Mouse (Mus musculus): Measurements from ENCODE around the gene Cep85l.

DNA sequence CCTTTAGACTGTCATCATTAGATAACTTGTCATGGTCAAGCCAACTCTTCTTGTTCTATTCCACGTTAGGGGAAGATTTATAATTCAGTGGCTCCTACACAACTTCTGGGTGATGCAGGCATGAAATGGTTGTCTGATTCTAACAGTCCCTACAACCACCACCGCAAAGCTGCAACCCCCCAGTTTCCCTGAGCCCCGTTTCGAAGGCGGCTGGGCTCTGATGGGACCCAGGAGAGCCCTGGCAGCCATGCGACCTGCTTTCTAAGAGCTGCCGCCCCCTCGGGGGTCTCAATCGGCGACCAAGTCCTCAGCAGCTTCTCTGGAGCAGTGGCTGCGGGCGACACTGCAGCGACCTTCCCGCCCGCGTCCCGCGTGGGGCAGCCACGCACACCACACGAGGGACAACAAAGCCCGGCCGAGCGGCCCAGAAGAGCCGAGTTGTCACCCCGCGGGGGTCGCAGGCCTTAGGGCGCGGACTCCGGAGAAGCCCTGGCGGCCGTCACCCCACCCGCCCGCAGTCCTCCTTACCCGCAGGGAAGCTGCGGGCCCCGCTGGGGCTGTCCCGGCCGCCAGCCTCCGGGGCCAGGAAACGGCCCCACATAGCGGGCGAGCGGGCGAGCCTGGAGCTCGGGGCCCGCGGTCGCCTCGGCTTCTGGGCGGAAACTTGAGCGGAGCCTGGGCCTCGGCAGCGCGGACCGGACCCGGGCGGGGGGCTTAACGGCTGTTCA lies 602 bp downstream of the Cep85l start:
- TF ChIP-seq CTCF (IDR thresholded peaks at IDR 0.05; ENCODE audit: extremely low read depth, insufficient read length, insufficient replicate concordance, low read depth, low read length) (no peak), POLR2A (IDR thresholded peaks at IDR 0.05; ENCODE audit: low read depth, low read length) (no peak)
